Mouse (Mus musculus): ENCODE measurements around the gene H3f3b. TPM values are rescaled to one million over a fixed set of nuclear protein-coding genes. Genes with fewer than 3 reads are reported as not detected.
"Not testable (repeated sequence)": the region's sequence is repeated elsewhere in the genome, so short reads cannot be mapped to it uniquely, and the experiment has no call there.

H3f3b gene
- polyA plus RNA-seq, 1 experiment from 2014 or later, result 1,618 TPM

GRCm38 (mm10) chr11:116024356-116024808 is 3.4 kb downstream of the H3f3b start:
- H3K4me2 ChIP-seq (replicated peaks), result 0 out of 2 replicates have a peak overlapping the region, but pooled peaks have one; percentile 51
- H3K36me3 ChIP-seq, result peaks cover 4% of the 10 kb centered on the region
- WGBS, result under 1% methylated on average over 37 of the region's 37 CpGs
- peak overlapping the region; percentile 95 for H3K4me3 ChIP-seq (replicated peaks)
- H3K27me3 ChIP-seq (replicated peaks), result no peaks in the 10 kb centered on the region
- 0 out of 2 replicates have a peak, but pooled peaks cover 3% of the 10 kb centered on the region for H3K4me1 ChIP-seq (replicated peaks)
- ATAC-seq, result peak; percentile 96
- H3K9ac ChIP-seq, result peak overlapping the region; percentile 96
- H3K27ac ChIP-seq, result peak overlapping the region; percentile 99
- no peaks in the 10 kb centered on the region for H3K9me3 ChIP-seq

GRCm38 (mm10) chr11:116023771-116024355 is 3.9 kb downstream of the H3f3b start:
- H3K27ac ChIP-seq, result peak overlapping the region; percentile 99
- H3K36me3 ChIP-seq, result peaks cover 4% of the 10 kb centered on the region
- peak; percentile 83 for ATAC-seq
- peak overlapping the region; percentile 96 for H3K9ac ChIP-seq
- H3K4me1 ChIP-seq (replicated peaks), result 0 out of 2 replicates have a peak, but pooled peaks cover 3% of the 10 kb centered on the region
- H3K4me3 ChIP-seq (replicated peaks), result peak overlapping the region; percentile 95
- no peaks in the 10 kb centered on the region for H3K9me3 ChIP-seq
- under 1% methylated on average over 56 of the region's 57 CpGs for WGBS
- H3K4me2 ChIP-seq (replicated peaks), result peak overlapping the region; percentile 51
- no peaks in the 10 kb centered on the region for H3K27me3 ChIP-seq (replicated peaks)

GRCm38 (mm10) chr11:116023074-116023770 is 4.5 kb downstream of the H3f3b start:
- H3K27me3 ChIP-seq (replicated peaks); H3K9me3 ChIP-seq; H3K36me3 ChIP-seq; H3K4me1 ChIP-seq (replicated peaks); ATAC-seq: not testable (repeated sequence)
- Histone ChIP-seq H3K27ac (peak overlapping the region; percentile 99), H3K4me2 (replicated peaks) (peak overlapping the region; percentile 51), H3K9ac (peak overlapping the region; percentile 96), H3K4me3 (replicated peaks) (peak overlapping the region; percentile 95)
- 4% methylated on average over 18 of the region's 18 CpGs for WGBS

- 49% methylated on average over 4 of the region's 4 CpGs for WGBS
- 0 out of 2 replicates have a peak, but pooled peaks cover 3% of the 10 kb centered on the region for H3K4me1 ChIP-seq (replicated peaks)
- H3K27me3 ChIP-seq (replicated peaks), result no peaks in the 10 kb centered on the region
- H3K27ac ChIP-seq, result no peak overlapping the region
- H3K36me3 ChIP-seq, result peaks cover 4% of the 10 kb centered on the region
- peak overlapping the region; percentile 26 for H3K4me3 ChIP-seq (replicated peaks)
- no peak overlapping the region for H3K9ac ChIP-seq
- H3K9me3 ChIP-seq, result no peaks in the 10 kb centered on the region
- peak overlapping the region; percentile 43 for H3K4me2 ChIP-seq (replicated peaks)
- ATAC-seq, result no peak
These were observed 5.4 kb downstream of the H3f3b start for GRCm38 (mm10) chr11:116022256-116022780.

GRCm38 (mm10) chr11:116021328-116022220 is 6.2 kb downstream of the H3f3b start:
- H3K4me2 ChIP-seq (replicated peaks), result 0 out of 2 replicates have a peak overlapping the region, but pooled peaks have one; percentile 11
- no peak overlapping the region for H3K9ac ChIP-seq
- no peaks in the 10 kb centered on the region for H3K9me3 ChIP-seq
- no peak overlapping the region for H3K27ac ChIP-seq
- H3K36me3 ChIP-seq, result peaks cover 4% of the 10 kb centered on the region
- H3K27me3 ChIP-seq (replicated peaks), result no peaks in the 10 kb centered on the region
- no peak for ATAC-seq
- 70% methylated on average over 6 of the region's 6 CpGs for WGBS
- H3K4me1 ChIP-seq (replicated peaks), result 0 out of 2 replicates have a peak, but pooled peaks cover 3% of the 10 kb centered on the region
- H3K4me3 ChIP-seq (replicated peaks), result no peak overlapping the region

- 45% methylated on average over 1 of the region's 1 CpGs for WGBS
- no peak for ATAC-seq
These were observed 7.2 kb downstream of the H3f3b start for GRCm38 (mm10) chr11:116020519-116020922.

GRCm38 (mm10) chr11:116019976-116020411 is 7.8 kb downstream of the H3f3b start:
- Histone ChIP-seq H3K27me3 (replicated peaks) (no peaks in the 10 kb centered on the region), H3K4me1 (replicated peaks) (0 out of 2 replicates have a peak, but pooled peaks cover 3% of the 10 kb centered on the region), H3K9me3 (no peaks in the 10 kb centered on the region), H3K36me3 (peaks cover 4% of the 10 kb centered on the region), H3K4me3 (replicated peaks) (no peak overlapping the region), H3K4me2 (replicated peaks) (no peak overlapping the region), H3K27ac (no peak overlapping the region), H3K9ac (no peak overlapping the region)
- ATAC-seq, result no peak
- 81% methylated on average over 2 of the region's 2 CpGs for WGBS

More at GRCm38 (mm10) chr11:116020519-116020922, 7.2 kb downstream of the H3f3b start:
- H3K27ac ChIP-seq, result no peak overlapping the region
- no peak overlapping the region for H3K9ac ChIP-seq
- H3K9me3 ChIP-seq, result no peaks in the 10 kb centered on the region
- H3K4me1 ChIP-seq (replicated peaks), result 0 out of 2 replicates have a peak, but pooled peaks cover 3% of the 10 kb centered on the region
- H3K36me3 ChIP-seq, result peaks cover 4% of the 10 kb centered on the region
- H3K4me3 ChIP-seq (replicated peaks), result no peak overlapping the region
- no peaks in the 10 kb centered on the region for H3K27me3 ChIP-seq (replicated peaks)
- no peak overlapping the region for H3K4me2 ChIP-seq (replicated peaks)

GRCm38 (mm10) chr11:116019360-116019791 is 8.4 kb downstream of the H3f3b start:
- H3K9ac ChIP-seq, result 0 out of 2 replicates have a peak overlapping the region, but pooled peaks have one; percentile 11
- H3K4me1 ChIP-seq (replicated peaks), result 0 out of 2 replicates have a peak, but pooled peaks cover 3% of the 10 kb centered on the region
- H3K27me3 ChIP-seq (replicated peaks), result no peaks in the 10 kb centered on the region
- H3K27ac ChIP-seq, result no peak overlapping the region
- no peak overlapping the region for H3K4me2 ChIP-seq (replicated peaks)
- no peaks in the 10 kb centered on the region for H3K9me3 ChIP-seq
- peaks cover 4% of the 10 kb centered on the region for H3K36me3 ChIP-seq
- H3K4me3 ChIP-seq (replicated peaks), result no peak overlapping the region
- 56% methylated on average over 1 of the region's 1 CpGs for WGBS
- ATAC-seq, result no peak

GRCm38 (mm10) chr11:116018867-116019266 is 8.9 kb downstream of the H3f3b start:
- not testable (repeated sequence) for H3K36me3 ChIP-seq; H3K4me1 ChIP-seq (replicated peaks); H3K9ac ChIP-seq; H3K4me2 ChIP-seq (replicated peaks); ATAC-seq; H3K4me3 ChIP-seq (replicated peaks); H3K27ac ChIP-seq; H3K27me3 ChIP-seq (replicated peaks); H3K9me3 ChIP-seq
- WGBS, result 82% methylated on average over 4 of the region's 4 CpGs

- Histone ChIP-seq H3K4me2 (replicated peaks) (no peak overlapping the region), H3K4me3 (replicated peaks) (no peak overlapping the region), H3K27ac (no peak overlapping the region), H3K36me3 (peaks cover 4% of the 10 kb centered on the region), H3K9me3 (no peaks in the 10 kb centered on the region), H3K4me1 (replicated peaks) (0 out of 2 replicates have a peak, but pooled peaks cover 3% of the 10 kb centered on the region), H3K9ac (no peak overlapping the region), H3K27me3 (replicated peaks) (no peaks in the 10 kb centered on the region)
- 32% methylated on average over 6 of the region's 6 CpGs for WGBS
- no peak for ATAC-seq
These were observed 9.7 kb downstream of the H3f3b start for GRCm38 (mm10) chr11:116018106-116018505.

- Histone ChIP-seq H3K27me3 (replicated peaks) (no peaks in the 10 kb centered on the region), H3K4me3 (replicated peaks) (no peak overlapping the region), H3K9me3 (no peaks in the 10 kb centered on the region), H3K27ac (no peak overlapping the region), H3K36me3 (peaks cover under 1% of the 10 kb centered on the region; the same call in 1 of the 2 replicates), H3K4me2 (replicated peaks) (peak overlapping the region; percentile 19; the same call in 1 of the 2 replicates), H3K9ac (no peak overlapping the region), H3K4me1 (replicated peaks) (peaks cover 10% of the 10 kb centered on the region; the same call in 1 of the 2 replicates)
- ATAC-seq, result no peak
- WGBS, result 55% methylated on average over 8 of the region's 8 CpGs
These were observed 12.9 kb downstream of the H3f3b start for GRCm38 (mm10) chr11:116014821-116015220.

Measured in intestine, embryonic 15.5 days (tissue).